Mouse (Mus musculus): ENCODE measurements around the gene Cd200r3. TPM values are rescaled to one million over a fixed set of nuclear protein-coding genes. Genes with fewer than 3 reads are reported as not detected.

Gene Cd200r3
- total RNA-seq, 2 experiments from 2014 or later, result not detected

GRCm38 (mm10) chr16:44986029-44986428, 42.6 kb downstream of the Cd200r3 start:
- DNase-seq (ENCODE audit: extremely low spot score in 1 of 2, low spot score in 1 of 2), result no peak

- no peak for DNase-seq (ENCODE audit: extremely low spot score in 1 of 2, low spot score in 1 of 2)
Observed at GRCm38 (mm10) chr16:44988667-44989357, 45.3 kb downstream of the Cd200r3 start.

GRCm38 (mm10) chr16:44993319-44994019, 50.0 kb downstream of the Cd200r3 start:
- DNase-seq (ENCODE audit: extremely low spot score in 1 of 2, low spot score in 1 of 2), result no peak

- DNase-seq (ENCODE audit: extremely low spot score in 1 of 2, low spot score in 1 of 2), result no peak
Observed at GRCm38 (mm10) chr16:44994206-44994953, 50.9 kb downstream of the Cd200r3 start.

- DNase-seq (ENCODE audit: extremely low spot score in 1 of 2, low spot score in 1 of 2), result no peak
Observed at GRCm38 (mm10) chr16:44995111-44995510, 51.6 kb downstream of the Cd200r3 start.

- no peak for DNase-seq (ENCODE audit: extremely low spot score in 1 of 2, low spot score in 1 of 2)
Observed at GRCm38 (mm10) chr16:44996701-44997100, 53.2 kb downstream of the Cd200r3 start.

GRCm38 (mm10) chr16:44999537-44999936, 56.1 kb downstream of the Cd200r3 start:
- no peak for DNase-seq (ENCODE audit: extremely low spot score in 1 of 2, low spot score in 1 of 2)

GRCm38 (mm10) chr16:45004443-45004842, 61.0 kb downstream of the Cd200r3 start:
- no peak for DNase-seq (ENCODE audit: extremely low spot score in 1 of 2, low spot score in 1 of 2)

- DNase-seq (ENCODE audit: extremely low spot score in 1 of 2, low spot score in 1 of 2), result no peak
Observed at GRCm38 (mm10) chr16:45005280-45005679, 61.8 kb downstream of the Cd200r3 start.

- no peak for DNase-seq (ENCODE audit: extremely low spot score in 1 of 2, low spot score in 1 of 2)
Observed at GRCm38 (mm10) chr16:45006971-45007370, 63.5 kb downstream of the Cd200r3 start.

- DNase-seq (ENCODE audit: extremely low spot score in 1 of 2, low spot score in 1 of 2), result no peak
Observed at GRCm38 (mm10) chr16:45007807-45008206, 64.3 kb downstream of the Cd200r3 start.

- no peak for DNase-seq (ENCODE audit: extremely low spot score in 1 of 2, low spot score in 1 of 2)
Observed at GRCm38 (mm10) chr16:45009634-45010033, 66.2 kb downstream of the Cd200r3 start.

GRCm38 (mm10) chr16:45015591-45015990, 72.1 kb downstream of the Cd200r3 start:
- no peak for DNase-seq (ENCODE audit: extremely low spot score in 1 of 2, low spot score in 1 of 2)

GRCm38 (mm10) chr16:45016488-45016887, 73.0 kb downstream of the Cd200r3 start:
- no peak for DNase-seq (ENCODE audit: extremely low spot score in 1 of 2, low spot score in 1 of 2)

GRCm38 (mm10) chr16:45018868-45019267, 75.4 kb downstream of the Cd200r3 start:
- no peak for DNase-seq (ENCODE audit: extremely low spot score in 1 of 2, low spot score in 1 of 2)

- DNase-seq (ENCODE audit: extremely low spot score in 1 of 2, low spot score in 1 of 2), result no peak
Observed at GRCm38 (mm10) chr16:45020055-45020454, 76.6 kb downstream of the Cd200r3 start.

GRCm38 (mm10) chr16:45020669-45021309, 77.3 kb downstream of the Cd200r3 start:
- DNase-seq (ENCODE audit: extremely low spot score in 1 of 2, low spot score in 1 of 2), result no peak

GRCm38 (mm10) chr16:45021443-45021842, 78.0 kb downstream of the Cd200r3 start:
- DNase-seq (ENCODE audit: extremely low spot score in 1 of 2, low spot score in 1 of 2), result no peak

GRCm38 (mm10) chr16:45023904-45024303, 80.4 kb downstream of the Cd200r3 start:
- peak in 1 of 2 experiments; percentile 57 for DNase-seq (ENCODE audit: extremely low spot score in 1 of 2, low spot score in 1 of 2)

- DNase-seq (ENCODE audit: extremely low spot score in 1 of 2, low spot score in 1 of 2), result no peak
Observed at GRCm38 (mm10) chr16:45025321-45025720, 81.8 kb downstream of the Cd200r3 start.

GRCm38 (mm10) chr16:45029080-45029479, 85.6 kb downstream of the Cd200r3 start:
- no peak for DNase-seq (ENCODE audit: extremely low spot score in 1 of 2, low spot score in 1 of 2)

All from layer of hippocampus, postnatal 25 days (tissue).